Mouse (Mus musculus) kidney, adult 2 months (tissue): ENCODE results near the gene Gm21885.

Experiments used
- CTCF ChIP-seq: fragments of 200-500 bp; conservative IDR thresholded peaks from 2 replicates; pipeline ENCODE4 v1.5.1; 2011; ENCODE audit warnings: low read depth, mild to moderate bottlenecking, control low read depth, low read length, moderate library complexity, mixed read lengths; ENCODE audit not compliant: insufficient read depth, insufficient read length
- POLR2A ChIP-seq: fragments of 200-500 bp; IDR thresholded peaks from one replicate; pipeline ENCODE4 v1.6.1; 2011; ENCODE audit warnings: low read depth, low read length, control low read depth

GRCm38 (mm10) chr11:94287105-94287504, 5.4 kb downstream of the Gm21885 start:
- TF ChIP-seq POLR2A (no peak), CTCF (no peak)
